Mouse (Mus musculus) kidney, adult 18-20 months (tissue): ENCODE measurements around the gene Lamtor4.
"Not testable (repeated sequence)": the region's sequence is repeated elsewhere in the genome, so short reads cannot be mapped to it uniquely, and the experiment has no call there.

ENCODE experiments used
- DNase-seq: peaks from one replicate; pipeline ENCODE4 v3.0.0; 2021

The Lamtor4 gene

GRCm38 (mm10) chr5:138255353-138256093 lies at the start of gene Lamtor4:
Gene Lamtor4, plus strand, starts transcription at chr5:138255482.
- DNase-seq: peak; percentile 92

GRCm38 (mm10) chr5:138207253-138207652 lies 48.0 kb upstream of the Lamtor4 start:
- no peak for DNase-seq

- DNase-seq: no peak
Observed at GRCm38 (mm10) chr5:138207873-138208272, 47.4 kb upstream of the Lamtor4 start.

GRCm38 (mm10) chr5:138216632-138217031 lies 38.6 kb upstream of the Lamtor4 start:
- DNase-seq: not testable (repeated sequence)

GRCm38 (mm10) chr5:138219864-138220263 lies 35.4 kb upstream of the Lamtor4 start:
- no peak for DNase-seq

GRCm38 (mm10) chr5:138222111-138222510 lies 33.2 kb upstream of the Lamtor4 start:
- peak; percentile 90 for DNase-seq

GRCm38 (mm10) chr5:138223287-138223686 lies 32.0 kb upstream of the Lamtor4 start:
- DNase-seq: no peak

GRCm38 (mm10) chr5:138225700-138226099 lies 29.6 kb upstream of the Lamtor4 start, which contains the start of gene Nxpe5:
Gene Nxpe5, plus strand, starts transcription at chr5:138225898.
- no peak for DNase-seq

- no peak for DNase-seq
Observed at GRCm38 (mm10) chr5:138226491-138226890, 28.8 kb upstream of the Lamtor4 start.

- no peak for DNase-seq
Observed at GRCm38 (mm10) chr5:138227367-138227766, 27.9 kb upstream of the Lamtor4 start.

GRCm38 (mm10) chr5:138228026-138228425 lies 27.3 kb upstream of the Lamtor4 start:
- DNase-seq: peak; percentile 60

GRCm38 (mm10) chr5:138229511-138229910 lies 25.8 kb upstream of the Lamtor4 start:
- no peak for DNase-seq

GRCm38 (mm10) chr5:138233778-138234177 lies 21.5 kb upstream of the Lamtor4 start:
- no peak for DNase-seq

GRCm38 (mm10) chr5:138234224-138234623 lies 21.1 kb upstream of the Lamtor4 start:
- DNase-seq: no peak

- no peak for DNase-seq
Observed at GRCm38 (mm10) chr5:138241511-138241910, 13.8 kb upstream of the Lamtor4 start.

- no peak for DNase-seq
Observed at GRCm38 (mm10) chr5:138251144-138251543, 4.1 kb upstream of the Lamtor4 start.

GRCm38 (mm10) chr5:138253061-138253460 lies 2.2 kb upstream of the Lamtor4 start:
- no peak for DNase-seq

GRCm38 (mm10) chr5:138256094-138256467 lies 799 bp downstream of the Lamtor4 start:
- no peak for DNase-seq

- no peak for DNase-seq
Observed at GRCm38 (mm10) chr5:138256966-138257584, 1.8 kb downstream of the Lamtor4 start.

GRCm38 (mm10) chr5:138257585-138257978 lies 2.3 kb downstream of the Lamtor4 start:
- DNase-seq: no peak

GRCm38 (mm10) chr5:138258078-138258477 lies 2.8 kb downstream of the Lamtor4 start:
- no peak for DNase-seq

GRCm38 (mm10) chr5:138258542-138258941 lies 3.3 kb downstream of the Lamtor4 start:
- DNase-seq: no peak

GRCm38 (mm10) chr5:138258993-138259392 lies 3.7 kb downstream of the Lamtor4 start:
- no peak for DNase-seq

GRCm38 (mm10) chr5:138260051-138260450 lies 4.8 kb downstream of the Lamtor4 start:
- no peak for DNase-seq
